Mouse (Mus musculus) left cerebral cortex, postnatal 4 days (tissue): ENCODE results near the gene Brox. TPM values are rescaled to one million over a fixed set of nuclear protein-coding genes. Genes with fewer than 3 reads are reported as not detected.
"Not testable (repeated sequence)": the region's sequence is repeated elsewhere in the genome, so short reads cannot be mapped to it uniquely, and the experiment has no call there.

ENCODE experiments used
- DNase-seq: peaks from one replicate; pipeline ENCODE4 v3.0.0-alpha.2; 2022
- intact Hi-C: fragments of 180-260 bp; cut with DNase I; formaldehyde crosslinking; loops from one replicate; pipeline ENCODE4 v1.15.1; 2025
- total RNA-seq, 2 experiments: library from RNA; stranded (reverse); gene quantifications; 2 replicates each; pipeline ENCODE4 v1.2.3; 2021

The Brox gene
- total RNA-seq = 10 to 100 TPM; 86.1 to 96.9 TPM

DNA sequence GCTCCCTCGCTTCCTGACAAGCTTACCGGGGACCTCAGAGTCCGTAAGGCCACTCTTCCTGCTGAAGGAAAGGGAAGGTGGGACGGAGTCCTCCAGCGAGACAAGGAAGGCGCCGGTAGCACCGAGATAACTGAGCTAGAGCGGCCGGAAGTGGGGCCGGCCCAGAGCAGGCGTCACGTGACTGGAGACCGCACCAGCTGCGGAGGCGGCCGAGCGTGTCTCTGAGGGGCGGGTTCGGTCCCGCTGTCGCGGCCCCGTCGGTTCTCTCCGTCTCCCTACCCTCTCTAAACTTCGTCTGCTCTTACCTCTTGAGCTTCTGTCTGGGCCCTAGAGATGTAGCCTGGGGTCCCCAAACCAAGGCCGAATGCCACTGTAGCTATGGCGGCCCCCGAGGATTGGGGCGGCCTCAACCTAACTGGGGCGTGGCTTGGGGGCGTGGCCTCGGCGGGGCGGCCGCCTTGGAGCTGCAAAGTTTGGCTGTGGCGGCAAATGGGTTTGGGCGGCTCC lies at the start of gene Brox:
Gene Brox (minus strand): TSS at position 393 of the 507 bp plus-strand sequence.
- DNase-seq = peak; percentile 96
- intact Hi-C loops = no loop called here

DNA sequence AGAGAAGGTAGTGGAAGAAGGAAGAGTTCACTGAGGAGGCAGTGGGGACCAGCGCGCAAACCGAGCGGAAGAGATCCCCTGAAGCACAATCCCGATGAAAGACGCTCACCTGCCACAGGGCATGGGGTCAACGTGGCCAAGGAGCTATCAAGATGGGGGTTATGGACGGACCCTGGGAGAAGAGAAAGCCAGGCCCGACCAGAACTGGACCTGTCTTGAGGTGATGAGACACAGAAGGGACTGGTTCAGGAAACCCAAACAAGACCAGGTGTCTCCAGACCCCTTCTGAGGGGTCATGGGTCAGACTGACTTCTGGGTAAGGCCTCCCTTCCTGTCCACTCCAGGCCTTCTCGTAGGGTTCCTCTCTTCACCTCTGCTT lies 48.7 kb upstream of the Brox start:
- intact Hi-C loops = no loop called here
- DNase-seq = no peak

DNA sequence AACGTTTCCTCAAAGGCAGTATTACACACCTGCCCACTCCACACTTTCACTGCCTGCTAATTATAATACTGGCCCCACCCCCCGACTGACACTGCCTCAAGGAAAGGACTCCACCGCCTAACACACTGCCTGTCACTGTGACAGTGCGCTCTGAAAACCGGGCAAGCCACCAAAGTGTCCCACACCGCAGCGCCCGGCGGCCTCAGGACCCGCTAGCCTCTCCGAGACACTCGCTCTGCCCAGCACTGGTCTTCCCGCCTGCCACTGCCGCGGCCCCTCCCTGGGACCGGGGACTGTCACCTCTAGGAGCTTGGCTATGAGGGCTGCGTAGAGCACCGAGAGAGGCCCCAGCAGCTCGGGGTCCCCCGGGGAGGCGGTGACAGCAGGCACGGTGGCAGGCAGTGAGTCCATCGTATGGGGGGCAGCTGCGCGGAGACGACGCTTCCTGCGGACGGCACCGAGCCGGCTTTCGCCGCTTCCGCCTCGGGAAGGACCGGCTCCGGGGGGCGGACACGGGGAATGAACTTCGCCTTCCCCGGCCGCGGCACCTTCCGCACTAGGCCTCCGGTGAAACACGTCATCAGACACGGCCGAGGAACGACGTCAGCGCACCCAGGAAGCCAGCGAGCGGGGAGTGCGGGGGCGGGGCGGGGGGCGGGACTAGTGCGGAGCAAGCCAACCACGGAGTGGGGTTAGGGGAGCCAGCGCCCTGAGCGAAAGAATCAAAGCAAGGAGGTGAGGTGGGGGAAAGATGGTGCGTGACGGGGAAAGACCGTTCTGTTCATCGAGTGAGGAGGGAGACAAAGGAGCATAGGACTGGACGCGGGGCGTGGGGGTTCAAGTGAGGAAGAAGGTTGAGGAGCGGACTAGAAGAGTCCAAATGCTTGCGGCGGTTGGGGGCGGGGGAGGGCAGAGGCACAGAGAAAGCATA lies 48.1 kb upstream of the Brox start:
- intact Hi-C loops = no loop called here
- DNase-seq = peak; percentile 88

DNA sequence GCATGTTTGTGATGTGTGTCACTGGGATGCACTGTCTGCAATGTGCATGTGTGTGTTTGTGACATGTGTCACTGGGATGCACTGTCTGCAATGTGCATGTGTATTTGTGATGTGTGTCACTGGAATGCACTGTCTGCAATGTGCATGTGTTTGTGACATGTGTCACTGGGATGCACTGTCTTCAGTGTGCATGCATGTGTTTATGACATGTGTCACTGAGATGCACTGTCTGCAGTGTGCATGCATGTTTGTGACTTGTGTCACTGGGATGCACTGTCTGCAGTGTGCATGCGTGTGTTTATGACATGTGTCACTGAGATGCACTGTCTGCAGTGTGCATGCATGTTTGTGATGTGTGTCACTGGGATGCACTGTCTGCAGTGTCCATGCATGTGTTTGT lies 45.8 kb upstream of the Brox start:
- intact Hi-C loops, DNase-seq: not testable (repeated sequence)

DNA sequence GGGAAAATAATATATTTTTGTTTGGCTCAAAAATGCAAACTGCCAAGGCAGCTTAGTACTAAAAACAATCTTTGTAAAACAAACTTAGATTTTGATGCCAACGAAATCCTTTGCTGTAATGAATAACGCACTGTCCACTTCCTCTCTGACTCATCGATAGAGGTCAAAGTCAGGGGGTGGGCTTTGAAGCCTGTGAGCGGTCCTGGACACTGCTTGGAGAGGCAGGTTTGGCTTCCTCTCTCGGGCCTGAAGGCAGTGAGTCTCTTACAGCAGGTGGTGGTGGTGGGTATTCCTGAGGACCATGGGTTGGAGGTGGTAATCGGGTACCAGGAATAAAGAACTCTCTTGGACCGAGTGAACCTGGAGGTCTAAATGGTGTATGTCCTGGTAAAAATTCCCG lies 30.1 kb upstream of the Brox start:
- intact Hi-C loops = no loop called here
- no peak for DNase-seq

DNA sequence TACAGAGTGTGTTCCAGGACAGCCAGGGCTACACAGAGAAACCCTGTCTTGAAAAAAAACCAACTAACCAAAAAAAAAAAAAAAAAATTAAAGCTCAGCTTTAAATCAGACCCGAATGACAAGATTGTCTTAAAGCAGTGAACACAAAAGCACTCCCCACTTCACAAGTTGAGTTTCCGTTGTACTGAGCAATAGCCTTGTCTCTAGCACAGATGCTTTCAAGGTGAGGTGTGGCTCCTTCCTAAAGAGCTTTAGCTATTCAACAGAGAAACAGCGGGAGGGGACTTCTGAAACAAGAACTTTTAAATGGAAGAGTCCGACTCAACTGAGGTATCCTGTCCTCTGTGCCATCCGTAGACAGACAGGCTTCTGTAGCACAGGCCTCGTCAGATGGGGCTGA lies 27.4 kb upstream of the Brox start:
- DNase-seq = no peak
- intact Hi-C loops = no loop called here

DNA sequence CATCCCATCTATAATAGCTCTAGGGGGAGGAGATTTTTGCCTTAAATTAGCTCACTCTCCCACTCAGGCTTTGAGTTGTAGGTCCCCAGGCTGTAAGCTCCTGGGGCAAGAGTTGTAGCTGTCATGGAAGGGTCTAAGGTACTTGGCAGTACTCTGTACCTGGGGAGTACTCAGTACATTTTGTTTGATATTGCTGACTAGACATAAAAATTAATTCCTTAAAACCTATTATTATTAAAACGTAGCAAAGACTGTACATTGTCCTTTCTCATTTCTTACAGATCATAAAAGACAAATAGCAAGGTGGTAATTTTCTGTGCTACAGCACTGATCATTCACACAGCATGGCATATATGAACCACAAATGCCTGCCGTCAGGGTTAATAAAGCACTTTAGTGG lies 26.9 kb upstream of the Brox start:
- intact Hi-C loops = no loop called here
- DNase-seq = no peak

DNA sequence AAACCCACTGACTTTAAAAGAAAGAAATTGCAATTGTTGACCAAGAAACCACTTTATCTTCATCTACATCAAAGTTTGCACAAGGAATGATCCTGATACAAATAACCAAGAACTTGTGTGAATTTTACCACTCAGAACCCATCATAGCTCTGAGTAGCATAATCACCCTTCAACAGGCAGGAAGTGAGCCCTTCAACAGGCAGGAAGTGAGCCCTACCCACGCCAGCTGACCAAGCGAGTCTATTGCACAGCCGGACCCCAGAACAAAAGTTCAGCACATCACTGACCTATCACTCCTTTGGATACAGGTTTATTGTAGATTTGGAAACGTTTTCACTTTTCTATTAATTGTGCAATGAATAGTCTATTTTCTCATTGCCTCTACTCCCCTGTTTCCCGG lies 25.4 kb upstream of the Brox start:
- intact Hi-C loops, DNase-seq: not testable (repeated sequence)

DNA sequence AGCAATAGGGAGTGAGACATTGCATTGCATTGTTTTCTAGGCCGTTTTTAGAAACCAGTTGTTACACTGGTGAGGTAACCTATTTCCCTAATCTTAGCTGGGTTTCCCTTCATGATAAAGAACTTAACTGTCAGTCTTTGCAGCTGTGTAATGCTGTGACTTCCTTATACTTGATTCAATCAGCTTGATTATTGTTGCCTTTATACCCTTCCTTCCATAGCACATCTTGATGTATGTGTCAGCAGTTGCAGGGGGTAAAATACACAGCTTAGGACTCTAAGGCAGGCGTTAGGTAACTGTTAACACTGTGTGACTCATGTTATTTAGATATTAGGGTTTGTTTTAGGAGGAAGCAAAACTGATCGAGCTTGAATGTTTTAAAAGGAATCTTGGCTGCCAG lies 23.6 kb upstream of the Brox start:
- intact Hi-C loops = no loop called here
- DNase-seq = no peak

DNA sequence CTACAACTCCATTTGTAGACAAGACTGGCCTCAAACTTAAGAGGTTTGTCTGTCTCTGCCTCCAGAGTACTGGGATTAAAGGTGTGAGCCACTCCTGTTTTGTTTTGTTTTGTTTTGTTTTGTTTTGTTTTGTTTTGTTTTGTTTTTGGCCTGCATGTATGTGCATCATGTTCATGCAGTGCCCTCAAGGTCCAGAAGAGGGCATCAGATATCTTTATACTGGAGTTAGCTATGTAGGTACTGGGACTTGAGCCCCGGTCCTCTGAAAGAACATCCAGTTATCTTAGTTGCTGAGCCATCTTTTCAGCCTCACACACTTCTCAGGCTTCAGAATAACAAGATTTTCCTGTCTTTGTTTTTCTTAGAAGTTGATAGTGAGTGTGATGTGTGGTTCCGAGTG lies 18.7 kb upstream of the Brox start:
- intact Hi-C loops = no loop called here
- DNase-seq = no peak

DNA sequence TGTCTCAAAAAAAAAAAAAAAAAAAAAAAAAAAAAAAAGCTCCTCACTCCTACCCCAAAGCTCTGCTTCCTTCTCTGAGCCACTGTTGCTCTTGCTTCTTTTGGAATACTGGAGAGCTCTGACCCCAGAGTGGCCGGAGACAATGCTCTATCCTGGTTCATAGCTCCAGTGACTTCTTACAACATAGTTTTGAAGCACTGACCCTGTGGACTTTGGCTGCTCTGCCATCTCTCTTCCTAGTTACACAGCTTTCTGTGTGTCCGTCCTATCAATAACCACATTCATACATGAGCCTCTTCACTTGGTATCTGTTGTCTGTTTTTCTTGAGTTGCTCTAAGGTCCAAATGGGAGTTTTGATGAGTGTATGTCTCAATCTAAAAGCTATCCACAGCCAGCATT lies 15.0 kb upstream of the Brox start:
- intact Hi-C loops = no loop called here
- DNase-seq = no peak

DNA sequence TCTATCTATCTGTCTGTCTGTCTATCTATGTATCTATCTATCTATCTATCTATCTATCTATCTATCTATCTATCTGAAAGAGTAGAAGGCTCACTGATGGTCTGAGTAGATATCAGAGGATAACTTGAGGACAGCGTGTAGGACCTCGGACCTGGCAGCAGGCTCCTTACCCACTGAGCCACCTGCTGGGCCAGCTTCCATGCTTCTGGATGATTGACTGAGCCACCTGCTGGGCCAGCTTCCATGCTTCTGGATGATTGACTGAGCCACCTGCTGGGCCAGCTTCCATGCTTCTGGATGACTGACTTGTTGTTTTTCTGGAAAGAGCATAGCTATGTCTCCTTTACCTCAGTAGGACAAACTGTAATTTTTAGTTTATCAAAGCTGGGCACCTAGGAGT lies 12.5 kb upstream of the Brox start:
- DNase-seq, intact Hi-C loops: not testable (repeated sequence)

DNA sequence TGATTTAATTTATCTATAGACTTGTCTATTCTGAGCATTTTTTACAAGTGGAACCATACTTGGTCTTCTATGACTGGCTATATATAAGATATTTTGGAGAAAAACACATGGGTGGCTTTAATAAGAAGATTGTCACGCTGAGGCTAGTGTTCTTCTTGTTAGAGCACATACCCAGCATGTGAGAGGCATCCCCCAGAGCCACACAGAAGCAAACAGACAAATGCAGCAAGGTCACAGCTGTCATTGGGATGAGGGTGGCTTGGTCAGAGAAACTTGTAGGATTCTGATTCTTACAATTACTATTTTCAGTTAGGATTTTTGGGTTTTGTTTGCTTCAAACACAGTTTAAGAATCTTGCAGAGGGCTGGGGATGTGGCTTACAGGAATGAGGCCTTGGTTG lies 11.4 kb upstream of the Brox start:
- intact Hi-C loops = no loop called here
- no peak for DNase-seq

DNA sequence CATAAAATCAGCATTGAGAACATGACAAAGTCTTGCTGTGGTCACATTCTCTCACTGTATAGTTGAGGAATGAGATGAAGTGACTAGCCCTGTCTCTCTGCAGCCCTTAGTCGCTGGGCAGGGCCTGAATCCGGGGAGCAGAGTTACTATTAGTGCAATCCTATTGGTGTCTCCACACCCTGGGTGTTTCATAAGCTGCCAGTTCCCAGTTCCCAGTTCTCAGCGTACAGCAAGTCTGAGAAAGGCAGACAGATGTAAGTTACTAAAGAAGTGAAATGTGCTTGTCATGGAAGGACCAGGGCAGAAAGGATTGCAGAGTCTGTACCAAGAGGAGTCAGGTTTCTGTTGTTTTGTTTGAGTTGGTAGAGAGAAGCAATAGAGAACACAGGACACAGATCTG lies 10.5 kb upstream of the Brox start:
- intact Hi-C loops = no loop called here
- DNase-seq = no peak

DNA sequence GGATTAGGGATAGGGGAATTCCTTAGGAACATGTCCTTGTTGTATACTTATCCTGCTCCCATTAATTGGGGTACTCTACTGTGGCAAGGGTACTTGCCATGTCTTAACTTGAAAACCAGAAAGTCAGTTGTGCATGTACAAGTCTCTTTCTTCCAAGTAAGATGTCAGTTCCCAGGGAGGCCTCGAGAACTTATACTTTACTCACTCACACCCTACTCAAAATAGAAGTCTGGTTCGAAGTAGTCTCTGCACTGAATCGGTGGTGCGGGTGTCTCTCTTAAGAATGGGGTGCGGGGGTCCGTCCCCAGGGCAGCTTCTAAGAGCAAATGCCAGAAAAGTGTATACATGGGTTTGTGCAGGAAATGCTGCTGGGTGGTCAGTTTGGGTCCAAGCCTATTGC lies 2.1 kb upstream of the Brox start:
- peak; percentile 87 for DNase-seq
- intact Hi-C loops = no loop called here

DNA sequence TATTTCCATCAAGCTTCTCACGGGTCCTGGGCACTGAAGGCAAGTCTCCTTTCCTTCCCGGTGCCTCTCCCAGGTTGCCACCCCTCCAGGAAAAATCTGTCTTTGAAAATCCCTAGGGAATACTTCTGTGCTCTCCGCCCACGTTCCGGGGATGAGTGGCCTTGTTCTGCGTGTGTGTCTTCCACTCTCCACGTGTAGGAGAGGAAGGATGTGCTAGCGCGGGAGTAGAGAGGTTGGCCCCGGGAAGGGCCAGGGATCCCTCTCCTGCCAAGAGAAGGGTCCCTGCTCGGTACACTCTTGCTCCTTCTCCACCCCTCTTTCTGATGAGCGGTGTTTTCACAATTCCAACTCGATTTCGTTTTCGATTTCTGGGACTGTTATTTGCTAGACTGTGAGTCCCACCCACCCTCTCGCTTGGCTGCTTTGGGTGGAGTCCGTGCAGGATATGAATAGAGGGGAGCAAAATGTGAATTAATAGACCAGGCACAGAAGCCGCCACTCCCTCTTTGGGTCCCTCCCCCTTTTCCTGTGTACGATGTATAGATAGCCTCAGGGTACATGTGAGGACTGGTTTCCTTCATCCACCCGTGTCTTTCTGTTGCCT lies 919 bp upstream of the Brox start:
- no peak for DNase-seq
- intact Hi-C loops = no loop called here

DNA sequence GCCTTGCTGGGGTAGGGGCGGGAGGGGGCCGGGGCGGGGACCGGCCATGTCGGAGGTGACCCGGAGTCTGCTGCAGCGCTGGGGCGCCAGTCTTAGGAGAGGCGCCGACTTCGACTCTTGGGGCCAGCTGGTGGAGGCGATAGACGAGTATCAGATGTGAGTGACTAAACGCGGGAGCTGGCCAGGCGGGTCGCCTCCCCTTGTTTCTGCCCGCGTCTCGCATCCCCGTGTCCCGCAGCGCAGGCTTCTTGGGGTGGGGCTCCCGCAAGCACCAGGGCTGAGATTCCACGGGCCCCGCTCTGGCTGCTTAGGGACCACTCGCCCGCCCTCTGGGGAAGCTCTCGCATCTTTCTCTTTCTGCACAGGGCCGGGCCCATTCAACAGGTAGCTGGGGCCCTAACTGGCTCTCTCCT lies 410 bp upstream of the Brox start:
- peak; percentile 49 for DNase-seq
- intact Hi-C loops = no loop called here

DNA sequence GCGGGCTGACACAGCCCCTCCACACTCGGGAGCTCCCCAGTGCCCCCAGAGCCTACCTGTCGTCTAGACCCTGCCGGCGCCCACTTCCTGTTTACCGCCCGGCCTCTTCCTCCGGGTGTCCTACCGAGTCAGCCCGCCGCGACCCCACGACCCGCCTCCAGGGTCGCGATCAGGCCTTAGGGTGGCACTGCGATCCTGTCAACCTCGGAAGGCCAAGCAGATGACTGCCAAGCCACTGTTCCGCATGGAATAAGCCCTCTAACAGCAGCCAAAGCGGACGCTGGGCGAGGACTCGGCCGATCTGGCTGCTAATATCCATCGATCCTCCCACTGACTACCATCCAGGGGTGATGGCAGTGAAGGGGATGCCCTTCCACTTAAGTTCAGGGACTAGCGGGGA lies 604 bp downstream of the Brox start, which contains the start of gene Aida:
Gene Aida (plus strand): TSS at position 126 of the 400 bp plus-strand sequence.
- intact Hi-C loops = no loop called here
- DNase-seq = peak; percentile 42

DNA sequence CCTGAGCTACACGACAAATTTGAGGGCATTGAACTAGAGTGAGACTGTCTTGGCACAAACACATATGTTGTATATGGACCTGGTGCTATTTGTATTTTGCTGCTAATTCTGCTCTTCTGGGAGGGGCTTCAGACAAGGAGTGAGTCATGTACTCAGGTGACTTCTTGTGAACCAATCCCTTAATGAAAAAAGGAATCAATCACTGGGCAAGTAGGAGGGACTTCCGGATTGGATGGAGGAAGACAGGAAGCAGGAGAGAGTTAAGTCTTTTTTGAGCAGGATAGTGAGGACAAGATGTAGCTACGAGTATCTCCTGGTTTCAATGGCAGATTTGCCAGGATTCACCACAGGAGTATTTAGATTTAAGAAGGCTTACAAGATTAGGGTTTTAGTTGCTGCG lies 7.5 kb downstream of the Brox start:
- intact Hi-C loops = loop anchor here (10.0 kb wide), 1 partner anchor 45 kb away; no protein-coding TSS in a partner anchor

DNA sequence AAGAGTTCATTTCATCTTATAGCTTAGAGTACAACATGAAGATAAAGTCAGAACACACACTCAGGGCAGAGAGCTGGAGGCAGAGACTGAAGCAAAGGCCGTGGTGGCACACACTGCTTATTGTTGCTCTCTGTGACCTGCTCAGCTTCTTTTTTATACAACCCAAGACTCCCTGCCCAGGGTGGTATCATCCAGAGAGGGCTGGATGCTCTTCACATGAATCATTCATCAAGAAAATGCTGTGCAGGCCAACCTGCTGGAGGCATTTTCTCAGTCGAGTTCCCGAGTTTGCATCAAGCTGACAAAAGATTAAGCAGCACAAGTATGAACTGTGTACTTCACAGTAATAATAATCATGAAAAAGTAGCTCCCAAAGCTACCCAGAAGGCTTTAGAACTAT lies 8.7 kb downstream of the Brox start:
- DNase-seq = no peak
- intact Hi-C loops = loop anchor here (10.0 kb wide), 1 partner anchor 46 kb away; no protein-coding TSS in a partner anchor

More for the DNA sequence above, 7.5 kb downstream of the Brox start:
- no peak for DNase-seq

DNA sequence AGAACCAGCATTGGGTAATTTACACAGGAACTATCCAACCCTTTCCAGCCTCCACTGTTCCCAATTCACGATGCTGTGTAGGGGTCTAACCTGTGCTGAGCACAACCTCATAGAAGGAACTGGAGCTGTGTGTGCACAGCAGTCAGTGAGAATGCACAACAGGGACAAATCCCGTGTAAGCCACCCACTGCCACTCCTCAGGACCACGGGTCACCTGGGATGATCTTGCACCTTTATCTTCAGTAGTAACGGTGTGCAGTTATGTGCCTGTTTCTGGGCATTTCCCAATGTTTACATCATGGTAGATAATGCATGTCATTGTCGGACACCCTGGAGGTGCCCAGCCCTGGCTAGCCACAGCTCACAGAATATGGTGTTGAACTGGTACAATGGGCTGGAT lies 21.3 kb downstream of the Brox start:
- no peak for DNase-seq
- intact Hi-C loops = no loop called here

DNA sequence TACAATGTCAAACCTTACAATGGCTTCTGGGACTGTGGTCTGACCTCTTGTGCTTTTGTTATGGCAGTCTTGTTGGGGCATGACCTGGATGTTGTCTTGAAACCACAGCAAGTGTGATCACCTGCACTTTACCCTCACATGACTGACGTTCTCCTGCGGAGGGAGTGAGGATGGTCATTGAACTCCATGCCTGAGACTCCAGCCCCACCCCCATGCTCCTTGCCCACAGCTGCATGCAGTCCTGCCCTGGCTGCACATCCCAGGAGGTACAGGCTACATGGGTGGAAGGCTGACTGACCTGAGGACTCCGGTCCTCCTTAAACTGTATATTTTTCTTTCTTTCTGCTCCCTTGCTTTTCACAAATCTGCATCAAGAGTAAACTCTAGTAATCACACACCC lies 22.7 kb downstream of the Brox start:
- intact Hi-C loops = no loop called here
- DNase-seq = no peak
